Mouse (Mus musculus) kidney, embryonic 14.5 days (tissue): ENCODE data around the gene Bckdhb. TPM values are rescaled to one million over a fixed set of nuclear protein-coding genes. Genes with fewer than 3 reads are reported as not detected.
"Not testable (repeated sequence)": the region's sequence is repeated elsewhere in the genome, so short reads cannot be mapped to it uniquely, and the experiment has no call there.

Experiments
- ATAC-seq: fragments of 200-750 bp; cut with Nextera tagmentation; 2 replicates; pipeline ENCODE4 v1.8.0; 2017; ENCODE audit warnings: moderate number of reproducible peaks, mild to moderate bottlenecking, moderate TSS enrichment, moderate library complexity; ENCODE audit not compliant: low FRiP score, low TSS enrichment
- H3K27ac ChIP-seq: fragments of 300-500 bp; sonication (generic); 2 replicates; pipeline ENCODE4 v1.5.1; 2014; ENCODE audit warnings: low read depth, mild to moderate bottlenecking, low read length, moderate library complexity, mixed read lengths
- H3K27me3 ChIP-seq: fragments of 300-500 bp; sonication (generic); 2 replicates; pipeline ENCODE4 v1.6.1; 2014; ENCODE audit warnings: mild to moderate bottlenecking, low read length; ENCODE audit not compliant: control insufficient read depth, insufficient read depth
- H3K36me3 ChIP-seq: fragments of 300-500 bp; sonication (generic); 2 replicates; pipeline ENCODE4 v1.6.1; 2014; ENCODE audit warnings: low read length, mixed read lengths; ENCODE audit not compliant: control insufficient read depth, insufficient read depth
- H3K4me1 ChIP-seq: fragments of 300-500 bp; sonication (generic); 2 replicates; pipeline ENCODE4 v1.6.1; 2014; ENCODE audit warnings: low read length, mixed read lengths; ENCODE audit not compliant: control insufficient read depth, insufficient read depth
- H3K4me2 ChIP-seq: fragments of 300-500 bp; sonication (generic); replicated peaks from 2 replicates; pipeline ENCODE4 v1.6.1; 2014; ENCODE audit warnings: low read depth, mild to moderate bottlenecking, low read length
- H3K4me3 ChIP-seq: fragments of 300-500 bp; sonication (generic); 2 replicates; pipeline ENCODE4 v1.5.1; 2014; ENCODE audit warnings: mild to moderate bottlenecking, low read length
- H3K9ac ChIP-seq: fragments of 300-500 bp; sonication (generic); 2 replicates; pipeline ENCODE4 v1.6.1; 2014; ENCODE audit warnings: low read depth, mild to moderate bottlenecking, low read length, moderate library complexity
- H3K9me3 ChIP-seq: fragments of 300-500 bp; sonication (generic); 2 replicates; pipeline ENCODE4 v1.6.1; 2016; ENCODE audit warnings: low read length; ENCODE audit not compliant: control insufficient read depth
- WGBS: fragments of 180-500 bp; shearing (Covaris S2); extraction: QIAGEN DNeasy Blood & Tissue Kit; methylation state at CpG from one replicate; pipeline ENCODE4 v1.1.7; 2014; 5-methylcytosine and 5-hydroxymethylcytosine counted together
- polyA plus RNA-seq: library from polyadenylated mRNA; unstranded; fragments of >200 nt; fragmentation: Nextera tagmentation; extraction: Ambion mirVana; gene quantifications from 2 replicates; pipeline ENCODE4 v1.2.1, GENCODE M21; 2014

The Bckdhb gene
- polyA plus RNA-seq, 1 experiment from 2014 or later = 55.9 TPM

DNA sequence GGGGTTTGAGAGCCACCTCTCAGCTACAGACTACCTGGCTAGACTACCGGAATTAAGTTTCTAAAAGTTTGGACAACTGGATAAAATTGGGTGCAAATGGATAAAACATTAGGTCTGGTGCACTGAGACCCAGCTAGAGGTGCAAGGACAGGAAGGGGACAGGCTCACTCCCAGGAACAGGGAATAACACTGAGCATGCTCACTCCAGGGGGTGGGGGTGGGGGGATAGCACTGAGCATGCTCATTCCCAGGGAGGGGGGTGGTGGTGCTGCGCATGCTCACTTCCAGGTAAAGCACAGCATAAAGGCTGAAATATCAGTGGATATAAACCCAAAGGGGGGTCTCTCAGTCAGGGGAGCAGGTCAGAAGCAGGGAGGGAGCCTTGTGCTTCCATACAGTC, 120.7 kb downstream of the Bckdhb start:
- no peak for ATAC-seq
- WGBS = 96% methylated on average over 2 of the region's 2 CpGs
- H3K36me3 ChIP-seq = no peaks in the 10 kb centered on the region

DNA sequence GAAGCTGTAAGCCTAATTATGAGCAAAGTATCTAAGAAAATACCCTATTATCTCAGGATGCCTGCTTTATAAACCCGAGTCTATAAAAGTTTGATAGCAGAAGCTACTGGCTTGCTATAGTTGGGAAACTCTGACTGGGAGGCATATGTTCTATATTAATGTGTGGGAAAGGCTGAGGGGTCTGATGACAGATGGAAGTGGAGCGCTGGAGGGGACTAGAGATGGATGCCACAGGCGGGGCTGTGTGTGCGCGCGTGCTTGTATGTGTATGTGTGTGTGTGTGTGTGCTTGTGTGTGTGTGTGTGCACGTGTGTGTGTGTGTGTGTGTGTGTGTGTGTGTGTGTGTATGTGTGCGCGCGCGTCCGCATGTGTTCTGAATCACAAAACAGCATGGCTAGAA, 121.4 kb downstream of the Bckdhb start:
- no peak overlapping the region for H3K9ac ChIP-seq
- no peak overlapping the region for H3K27ac ChIP-seq
- H3K36me3 ChIP-seq = no peaks in the 10 kb centered on the region
- no peak overlapping the region for H3K4me3 ChIP-seq
- H3K27me3 ChIP-seq = no peaks in the 10 kb centered on the region
- no peaks in the 10 kb centered on the region for H3K9me3 ChIP-seq
- H3K4me1 ChIP-seq = no peaks in the 10 kb centered on the region
- WGBS = 94% methylated on average over 12 of the region's 12 CpGs
- H3K4me2 ChIP-seq = no peak overlapping the region
- ATAC-seq = no peak

More for the DNA sequence above, 120.7 kb downstream of the Bckdhb start:
- Histone ChIP-seq H3K27ac (no peak overlapping the region), H3K4me1 (no peaks in the 10 kb centered on the region), H3K27me3 (no peaks in the 10 kb centered on the region), H3K9ac (no peak overlapping the region), H3K4me3 (no peak overlapping the region), H3K9me3 (no peaks in the 10 kb centered on the region), H3K4me2 (no peak overlapping the region)

DNA sequence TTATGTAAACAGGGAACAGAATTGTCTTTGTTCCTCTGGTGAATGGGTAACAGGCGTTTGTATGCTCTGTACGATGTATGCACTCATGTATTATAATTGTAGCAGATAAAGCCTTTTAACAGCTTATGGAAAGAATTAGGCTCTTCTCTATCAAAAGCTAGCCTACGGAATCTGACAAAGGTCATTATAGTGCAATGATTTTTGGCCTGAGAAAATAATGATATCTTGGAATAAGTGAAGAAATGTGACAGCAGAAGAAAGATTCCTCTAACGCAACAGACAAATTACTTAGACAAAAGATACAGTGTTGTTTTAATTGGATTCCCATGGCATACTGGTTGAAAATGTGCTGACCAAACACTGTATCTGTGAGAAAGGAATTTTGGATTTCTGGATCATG, 122.0 kb downstream of the Bckdhb start:
- Histone ChIP-seq H3K4me2 (no peak overlapping the region), H3K36me3 (no peaks in the 10 kb centered on the region), H3K9me3 (no peaks in the 10 kb centered on the region), H3K27me3 (no peaks in the 10 kb centered on the region), H3K4me3 (no peak overlapping the region), H3K4me1 (no peaks in the 10 kb centered on the region), H3K27ac (no peak overlapping the region), H3K9ac (no peak overlapping the region)
- 86% methylated on average over 4 of the region's 4 CpGs for WGBS
- no peak for ATAC-seq

DNA sequence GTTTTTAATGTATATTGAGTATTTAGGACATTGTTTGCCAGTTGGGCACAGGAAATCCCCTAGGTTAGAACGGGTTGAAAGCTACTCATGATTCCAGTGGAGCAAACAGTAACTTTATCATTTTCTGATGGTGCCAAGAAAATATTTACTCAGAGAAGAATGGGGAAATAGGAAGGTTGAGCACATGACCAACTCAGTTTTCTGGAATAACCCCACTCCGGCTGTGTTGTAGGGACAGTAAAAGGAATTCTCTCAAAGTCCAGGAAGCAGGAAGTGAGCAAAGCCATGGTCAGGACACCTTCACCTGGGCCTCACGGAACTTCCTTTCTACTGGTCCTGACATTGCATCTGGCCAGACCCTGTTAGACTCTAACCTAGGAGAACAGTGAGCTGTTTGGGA, 122.5 kb downstream of the Bckdhb start:
- Histone ChIP-seq H3K9ac (no peak overlapping the region), H3K36me3 (no peaks in the 10 kb centered on the region), H3K27me3 (no peaks in the 10 kb centered on the region), H3K4me3 (no peak overlapping the region), H3K4me1 (no peaks in the 10 kb centered on the region), H3K9me3 (no peaks in the 10 kb centered on the region), H3K27ac (no peak overlapping the region), H3K4me2 (no peak overlapping the region)
- no peak for ATAC-seq
- 82% methylated on average over 3 of the region's 3 CpGs for WGBS

DNA sequence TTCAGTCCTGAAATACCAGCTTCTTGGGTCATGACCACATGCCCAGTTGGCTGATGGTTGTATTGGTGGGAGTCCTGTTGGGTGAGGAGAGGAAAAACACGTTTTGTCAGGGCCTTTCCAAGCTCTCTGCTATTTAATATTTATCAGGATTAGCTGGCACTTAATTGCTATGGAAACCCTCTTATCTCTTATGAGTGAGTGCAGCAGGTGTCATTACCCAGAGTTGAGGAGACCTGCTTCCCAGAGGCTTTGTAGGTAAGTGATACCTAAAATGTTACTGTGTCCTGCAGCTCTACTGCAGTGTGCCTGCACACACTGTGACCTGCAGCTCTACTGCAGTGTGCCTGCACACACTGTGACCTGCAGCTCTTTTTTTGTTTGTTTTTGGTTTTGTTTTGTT, 124.2 kb downstream of the Bckdhb start:
- Histone ChIP-seq H3K4me3 (no peak overlapping the region), H3K4me2 (no peak overlapping the region), H3K9ac (no peak overlapping the region), H3K9me3 (no peaks in the 10 kb centered on the region), H3K36me3 (no peaks in the 10 kb centered on the region), H3K27me3 (no peaks in the 10 kb centered on the region), H3K27ac (no peak overlapping the region), H3K4me1 (no peaks in the 10 kb centered on the region)
- ATAC-seq = no peak
- WGBS = 55% methylated on average over 1 of the region's 1 CpGs

DNA sequence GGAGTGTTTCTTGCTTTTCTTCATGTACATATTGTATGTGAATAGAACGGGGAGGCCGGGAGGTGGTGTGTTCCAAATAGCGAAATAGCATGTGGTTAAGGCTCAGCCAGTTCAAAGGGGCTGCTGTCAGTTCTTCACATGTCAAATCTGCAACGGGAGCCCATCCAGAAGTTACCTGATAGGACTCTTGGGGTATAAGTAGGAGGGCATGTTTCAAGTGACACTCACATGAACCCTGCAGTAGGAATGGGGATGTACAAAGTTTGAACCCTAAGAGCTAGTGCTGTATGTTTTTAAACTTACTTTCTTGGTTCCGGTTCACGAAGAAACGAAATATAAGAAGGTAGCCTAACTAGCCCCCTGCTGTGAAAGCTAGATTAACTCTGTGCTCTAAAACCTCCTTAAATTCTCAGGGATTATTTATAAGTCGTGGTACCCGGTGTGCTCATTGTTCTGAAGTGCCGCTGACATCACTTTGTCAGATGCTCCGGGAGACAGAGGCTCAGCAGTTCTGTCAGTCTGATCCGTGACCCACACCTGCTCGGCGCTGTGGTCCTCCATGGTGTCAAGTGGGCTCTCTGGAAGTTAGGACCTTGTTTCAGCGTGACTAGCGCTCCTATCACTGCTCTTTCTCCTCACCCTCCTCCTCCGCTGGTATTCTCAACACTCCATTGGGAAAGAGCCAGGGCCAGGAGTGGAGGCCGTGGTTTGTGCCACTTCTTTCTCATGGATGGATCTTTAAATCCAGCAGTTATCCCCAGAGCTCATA, 126.1 kb downstream of the Bckdhb start:
- Histone ChIP-seq H3K9me3 (no peaks in the 10 kb centered on the region), H3K4me2 (no peak overlapping the region), H3K4me1 (no peaks in the 10 kb centered on the region), H3K27ac (no peak overlapping the region), H3K36me3 (no peaks in the 10 kb centered on the region), H3K27me3 (no peaks in the 10 kb centered on the region), H3K4me3 (no peak overlapping the region), H3K9ac (no peak overlapping the region)
- ATAC-seq = peak; percentile 76
- WGBS = 72% methylated on average over 18 of the region's 18 CpGs

DNA sequence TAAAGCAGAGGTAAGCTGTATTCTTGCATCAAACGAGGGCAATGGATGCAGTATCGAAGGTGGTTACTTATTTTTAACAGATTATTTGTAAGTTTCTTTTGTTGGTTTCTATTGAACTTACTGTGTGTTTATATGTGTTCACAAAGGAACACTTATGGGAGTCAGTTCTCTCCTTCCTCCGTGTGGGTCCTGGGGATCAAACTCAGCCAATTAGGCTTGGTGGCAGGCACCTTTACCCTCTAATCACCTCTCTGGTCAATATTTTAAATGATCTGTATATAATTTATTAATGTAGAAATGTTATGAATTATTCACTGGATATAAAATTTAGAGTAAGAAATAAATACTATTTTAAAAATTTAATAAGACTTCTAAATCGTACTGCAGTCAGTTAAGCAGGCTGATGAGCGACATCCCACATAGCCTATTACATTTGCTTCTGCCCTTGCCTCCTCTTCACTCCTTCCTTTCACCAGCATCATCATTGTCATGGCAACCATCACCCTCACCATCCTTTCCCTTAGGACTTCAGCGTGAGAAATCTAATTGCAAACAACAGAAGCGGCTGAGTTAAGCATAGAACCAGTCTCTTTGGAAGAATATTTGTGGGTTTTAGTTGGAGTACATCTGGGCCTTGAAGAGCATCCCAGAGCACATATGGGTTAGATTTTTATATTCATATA, 130.3 kb downstream of the Bckdhb start:
- WGBS = 90% methylated on average over 7 of the region's 7 CpGs
- H3K9me3 ChIP-seq = no peaks in the 10 kb centered on the region
- H3K27ac ChIP-seq = no peak overlapping the region
- H3K4me1 ChIP-seq = no peaks in the 10 kb centered on the region
- H3K36me3 ChIP-seq = no peaks in the 10 kb centered on the region
- H3K27me3 ChIP-seq = no peaks in the 10 kb centered on the region
- H3K4me2 ChIP-seq = no peak overlapping the region
- no peak overlapping the region for H3K4me3 ChIP-seq
- H3K9ac ChIP-seq = no peak overlapping the region
- no peak for ATAC-seq

DNA sequence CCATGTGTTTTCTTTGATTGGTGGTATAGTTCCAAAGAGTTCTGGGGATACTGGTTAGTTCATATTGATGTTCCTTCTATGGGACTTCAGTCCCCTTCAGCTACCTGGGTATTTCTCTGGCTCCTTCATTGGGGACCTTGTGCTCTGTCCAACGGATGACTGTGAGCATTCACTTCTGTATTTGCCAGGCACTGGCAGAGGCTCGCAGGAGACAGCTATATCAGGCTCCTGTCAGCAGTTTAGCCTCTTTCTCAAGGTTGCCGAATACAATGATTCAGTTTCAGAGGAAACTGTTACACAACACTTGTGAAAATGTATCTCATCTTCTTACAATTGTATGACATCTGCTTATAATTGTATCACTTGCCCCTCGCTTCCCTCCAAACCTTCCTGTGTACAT, 135.8 kb downstream of the Bckdhb start:
- H3K9ac ChIP-seq, H3K4me1 ChIP-seq, H3K4me2 ChIP-seq, H3K9me3 ChIP-seq, H3K36me3 ChIP-seq, H3K27ac ChIP-seq, H3K27me3 ChIP-seq, ATAC-seq, H3K4me3 ChIP-seq: not testable (repeated sequence)
- 94% methylated on average over 4 of the region's 4 CpGs for WGBS

DNA sequence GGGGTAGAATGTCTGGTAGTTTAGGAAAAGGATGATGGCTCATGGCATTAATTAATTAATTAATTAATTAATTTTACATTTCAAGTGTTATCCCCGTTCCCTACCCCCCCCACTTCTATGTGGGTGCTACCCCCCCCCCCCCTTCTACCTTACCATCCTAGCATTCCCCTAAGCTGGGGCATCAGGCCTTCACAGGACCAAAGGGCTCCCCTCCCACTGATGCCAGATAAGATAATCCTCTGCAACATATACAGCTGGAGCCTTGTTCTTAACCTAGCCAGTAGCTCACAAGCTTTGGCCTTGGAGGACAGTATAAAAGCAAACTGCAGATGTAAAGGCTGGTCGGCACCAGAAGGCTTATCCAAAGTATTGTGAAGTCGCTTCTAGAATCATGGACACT, 138.7 kb downstream of the Bckdhb start:
- 90% methylated on average over 3 of the region's 3 CpGs for WGBS
- H3K36me3 ChIP-seq = no peaks in the 10 kb centered on the region

More for the DNA sequence above, 138.7 kb downstream of the Bckdhb start:
- Histone ChIP-seq H3K4me3 (no peak overlapping the region), H3K4me2 (no peak overlapping the region), H3K4me1 (no peaks in the 10 kb centered on the region), H3K9me3 (no peaks in the 10 kb centered on the region), H3K9ac (no peak overlapping the region), H3K27ac (no peak overlapping the region), H3K27me3 (no peaks in the 10 kb centered on the region)
- ATAC-seq = no peak
